Mouse (Mus musculus): ENCODE data around the gene Abcd2.

Abcd2 gene

GRCm38 (mm10) chr15:91153311-91153710 is 38.3 kb downstream of the Abcd2 start:
- DNase-seq, result no peak

DNA sequence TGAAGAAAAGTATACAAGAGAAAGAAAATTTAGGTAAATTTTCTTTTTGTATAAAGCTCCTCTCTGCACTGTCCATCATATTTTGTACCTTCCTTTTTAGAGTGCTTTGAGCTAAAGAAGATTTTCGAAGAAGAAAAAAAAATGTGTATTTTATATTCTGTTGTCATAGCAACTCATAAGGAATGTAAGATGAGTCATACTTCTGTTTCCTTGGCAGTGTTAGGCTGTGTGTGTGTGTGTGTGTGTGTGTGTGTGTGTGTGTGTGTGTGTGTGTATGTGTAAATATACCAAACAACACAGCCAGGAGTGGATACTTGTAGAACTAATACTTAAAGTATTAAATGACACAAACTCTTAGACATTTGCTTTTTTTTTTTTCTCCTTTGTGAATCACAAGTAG is 39.0 kb downstream of the Abcd2 start:
- DNase-seq, result no peak

DNA sequence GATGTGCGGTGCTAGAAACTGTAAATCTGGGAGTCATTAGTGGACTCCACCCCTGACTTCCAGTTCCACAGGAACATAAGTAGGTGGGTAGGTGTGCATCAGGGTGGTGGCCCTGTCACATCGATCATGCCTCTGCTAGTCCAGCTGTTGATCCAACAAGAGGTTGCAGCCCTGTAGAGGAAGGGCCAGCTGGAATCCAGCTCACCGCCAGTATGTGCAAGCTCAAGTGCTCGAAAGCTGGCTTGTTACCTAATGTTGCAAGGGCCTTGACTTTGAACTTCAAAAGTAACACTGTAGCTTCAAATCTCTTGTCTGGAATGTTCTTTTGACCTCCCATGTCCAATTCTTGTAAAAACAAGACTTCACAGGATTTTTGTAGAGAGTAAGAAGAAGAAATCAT is 67.0 kb downstream of the Abcd2 start:
- DNase-seq, result no peak

DNA sequence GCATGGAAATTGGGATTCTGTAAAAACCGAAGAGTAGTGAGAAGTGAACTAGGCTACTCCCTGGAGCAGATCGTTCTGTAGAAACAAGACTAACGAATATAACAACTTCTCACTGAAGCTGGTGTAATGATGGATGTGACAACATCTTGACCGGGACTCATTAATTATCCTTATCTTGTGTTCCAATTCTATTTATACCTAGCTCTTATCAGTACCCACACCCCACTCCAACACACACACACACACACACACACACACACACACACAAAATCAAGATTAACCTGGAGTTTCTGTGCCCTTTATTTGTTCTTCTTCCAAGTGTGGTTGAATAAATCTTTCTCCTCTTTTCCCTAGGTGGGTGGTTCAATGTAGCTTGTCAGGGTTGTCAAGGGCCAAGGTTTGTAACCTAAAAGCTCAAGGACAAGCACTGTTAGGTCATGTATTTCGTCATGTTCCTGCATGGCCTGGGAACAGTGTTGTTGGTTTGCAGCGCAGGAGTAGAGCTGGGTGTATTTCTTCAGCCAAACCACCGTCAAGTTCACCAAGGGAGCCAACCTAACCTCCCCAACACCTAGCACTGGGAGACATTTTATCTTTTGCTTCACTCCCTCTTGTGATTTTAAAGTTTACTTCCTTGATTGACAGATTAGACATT is 78.9 kb downstream of the Abcd2 start:
- no peak for DNase-seq

DNA sequence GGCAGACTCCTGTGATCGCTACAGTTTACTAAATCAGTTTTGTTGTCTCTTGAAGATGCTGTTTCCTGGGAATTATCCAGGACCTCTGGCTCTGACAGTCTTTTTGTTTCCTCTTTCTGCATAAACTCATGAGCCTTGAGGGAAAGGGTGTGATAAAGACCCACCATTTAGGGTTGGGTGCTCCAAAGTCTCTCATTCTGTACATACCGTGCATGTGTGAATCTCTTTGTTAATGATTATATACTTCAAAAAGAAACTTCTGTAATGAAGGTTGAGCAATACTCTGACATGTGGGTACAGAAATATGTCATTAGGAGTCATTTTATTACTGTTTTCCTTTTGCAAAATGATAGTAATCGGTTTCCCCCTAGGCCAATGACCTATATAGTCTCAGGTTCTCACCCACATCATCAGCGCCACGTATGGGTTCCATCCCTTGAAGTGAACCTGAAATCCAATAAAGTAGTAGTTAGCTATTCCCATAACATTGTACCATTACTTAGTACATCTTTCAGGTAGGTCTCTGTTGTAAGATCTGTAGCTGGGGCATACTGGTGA is 83.4 kb downstream of the Abcd2 start:
- no peak for DNase-seq

DNA sequence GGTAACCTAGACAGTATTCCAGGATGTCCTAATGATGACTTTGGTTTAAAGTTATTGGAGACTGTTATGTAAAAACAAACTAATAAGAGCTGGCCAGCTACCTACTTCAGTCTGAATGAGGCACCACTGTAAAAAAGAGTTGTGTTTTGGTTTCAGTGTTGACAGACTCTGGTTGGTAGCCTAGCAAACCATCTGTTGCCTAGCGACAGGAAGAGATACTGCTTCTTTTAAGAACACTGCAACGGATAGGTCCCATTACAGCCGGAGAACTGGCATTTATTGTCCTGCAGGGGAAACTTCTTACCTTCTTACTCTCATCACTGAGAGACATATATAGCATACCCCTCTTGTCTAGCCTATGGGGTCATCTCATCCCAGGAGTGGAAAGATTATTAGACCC is 86.7 kb downstream of the Abcd2 start:
- DNase-seq, result no peak

- DNase-seq, result no peak
These were observed 87.3 kb downstream of the Abcd2 start for GRCm38 (mm10) chr15:91104276-91104675.

GRCm38 (mm10) chr15:91103814-91104213 is 87.8 kb downstream of the Abcd2 start:
- no peak for DNase-seq

GRCm38 (mm10) chr15:91103305-91103704 is 88.3 kb downstream of the Abcd2 start:
- no peak for DNase-seq

GRCm38 (mm10) chr15:91096606-91097005 is 95.0 kb downstream of the Abcd2 start:
- DNase-seq, result no peak

Measured in thymus, postnatal 36 days (tissue).